Mouse (Mus musculus) layer of hippocampus, postnatal 36 days (tissue): ENCODE measurements around the gene Tspan33. TPM values are rescaled to one million over a fixed set of nuclear protein-coding genes. Genes with fewer than 3 reads are reported as not detected.
"Not testable (repeated sequence)": the region's sequence is repeated elsewhere in the genome, so short reads cannot be mapped to it uniquely, and the experiment has no call there.

Experiments used
- DNase-seq, 2 experiments: peaks; one replicate each; pipeline ENCODE4 v3.0.0; 2022
- total RNA-seq, 2 experiments: library from RNA; stranded (reverse); gene quantifications; 2 replicates each; pipeline ENCODE4 v1.2.3; 2021

Gene Tspan33
- 10 to 100 TPM; 34.4 to 36.3 TPM for total RNA-seq

DNA sequence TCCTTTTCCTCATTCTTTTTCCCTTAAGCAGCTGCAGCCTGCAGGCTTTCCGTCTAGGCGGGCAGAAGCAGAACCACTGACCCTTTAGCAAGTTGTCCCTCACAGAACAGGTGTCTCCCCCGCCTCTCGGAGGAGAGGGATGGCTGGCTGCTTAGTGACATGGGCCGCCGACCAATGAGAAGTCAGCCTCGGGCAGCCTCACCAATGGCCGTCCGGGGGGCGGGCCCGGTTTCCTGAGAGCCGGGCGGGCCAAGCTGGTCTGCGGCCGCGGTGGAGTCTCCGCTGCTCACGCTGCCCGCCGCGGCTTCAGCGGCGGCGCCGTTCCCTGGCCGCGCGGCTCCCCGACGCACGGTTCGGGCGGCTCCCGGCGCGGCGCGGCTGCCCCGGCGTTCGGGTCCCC is at the start of gene Tspan33:
Gene Tspan33 (plus strand): TSS at position 270 of the 400 bp plus-strand sequence.
- DNase-seq, result peak; percentile 92 to 93

DNA sequence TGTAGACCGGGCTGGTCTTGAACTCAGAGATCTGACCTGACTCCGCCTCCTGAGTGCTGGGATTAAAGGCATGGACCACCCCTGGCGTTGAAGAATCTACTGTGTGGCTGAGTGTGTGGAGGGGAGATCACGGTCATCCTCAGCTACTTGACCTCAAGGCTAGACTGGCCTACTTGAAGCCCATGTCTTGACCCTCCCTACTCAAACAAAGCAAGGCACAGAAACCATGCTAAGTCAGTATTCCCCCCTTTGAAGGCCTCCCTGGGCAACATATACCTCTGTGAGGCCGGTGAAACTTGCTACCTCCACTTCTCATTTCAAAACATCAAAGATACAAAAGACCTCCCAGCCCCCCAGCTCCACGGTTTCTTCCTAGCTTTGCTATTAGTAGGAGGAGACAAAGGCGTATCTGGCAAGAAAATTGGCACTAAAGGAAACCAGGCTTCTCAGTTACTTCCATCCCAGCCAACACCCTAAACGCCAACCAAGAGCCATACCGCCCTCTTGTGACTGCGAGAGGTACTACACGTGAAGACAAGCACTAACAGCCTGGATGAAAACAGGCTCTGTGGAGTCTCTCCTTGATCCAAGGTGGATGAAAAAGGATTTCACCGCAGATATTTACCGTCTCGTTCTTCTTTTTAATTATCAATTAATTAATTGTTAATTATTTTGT is 44.4 kb upstream of the Tspan33 start:
- DNase-seq, result peak; percentile 80 to 86

DNA sequence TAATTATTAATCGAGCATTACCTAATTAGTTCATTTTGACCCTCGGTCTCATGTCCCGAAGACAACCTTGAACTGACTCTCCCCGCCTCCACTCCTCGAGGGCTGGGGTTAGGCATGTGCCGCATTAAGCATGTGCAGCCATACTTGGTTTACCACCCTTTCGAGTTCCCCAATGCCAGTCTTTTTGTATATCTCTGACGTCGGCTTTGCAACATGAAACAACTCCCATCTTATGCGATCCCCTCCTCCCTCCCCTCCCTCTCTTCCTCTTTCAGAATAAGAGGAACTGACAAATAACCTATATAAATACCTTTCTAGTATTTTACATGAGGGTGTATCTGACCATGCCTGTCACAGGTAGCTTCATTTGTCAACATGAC is 43.9 kb upstream of the Tspan33 start:
- no peak for DNase-seq

DNA sequence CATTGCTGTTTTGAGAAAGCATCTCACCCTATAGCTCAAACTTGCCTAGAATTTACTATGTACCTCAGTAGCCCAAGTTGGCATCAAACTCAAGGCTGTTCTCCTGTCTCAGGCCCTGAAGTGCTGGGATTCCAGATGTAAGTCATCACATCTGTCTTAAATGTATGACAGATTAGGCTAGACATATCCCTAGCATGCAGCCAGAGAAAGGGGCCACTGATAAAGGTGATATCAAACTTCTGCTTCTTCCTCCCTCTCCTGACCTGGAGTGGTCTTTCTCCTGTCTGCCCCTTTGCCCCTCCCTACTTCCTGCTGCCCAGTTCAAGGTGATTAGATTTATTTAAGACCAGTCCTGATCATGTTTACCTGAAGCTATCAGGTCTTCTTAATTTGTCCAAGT is 40.8 kb upstream of the Tspan33 start:
- DNase-seq, result no peak

DNA sequence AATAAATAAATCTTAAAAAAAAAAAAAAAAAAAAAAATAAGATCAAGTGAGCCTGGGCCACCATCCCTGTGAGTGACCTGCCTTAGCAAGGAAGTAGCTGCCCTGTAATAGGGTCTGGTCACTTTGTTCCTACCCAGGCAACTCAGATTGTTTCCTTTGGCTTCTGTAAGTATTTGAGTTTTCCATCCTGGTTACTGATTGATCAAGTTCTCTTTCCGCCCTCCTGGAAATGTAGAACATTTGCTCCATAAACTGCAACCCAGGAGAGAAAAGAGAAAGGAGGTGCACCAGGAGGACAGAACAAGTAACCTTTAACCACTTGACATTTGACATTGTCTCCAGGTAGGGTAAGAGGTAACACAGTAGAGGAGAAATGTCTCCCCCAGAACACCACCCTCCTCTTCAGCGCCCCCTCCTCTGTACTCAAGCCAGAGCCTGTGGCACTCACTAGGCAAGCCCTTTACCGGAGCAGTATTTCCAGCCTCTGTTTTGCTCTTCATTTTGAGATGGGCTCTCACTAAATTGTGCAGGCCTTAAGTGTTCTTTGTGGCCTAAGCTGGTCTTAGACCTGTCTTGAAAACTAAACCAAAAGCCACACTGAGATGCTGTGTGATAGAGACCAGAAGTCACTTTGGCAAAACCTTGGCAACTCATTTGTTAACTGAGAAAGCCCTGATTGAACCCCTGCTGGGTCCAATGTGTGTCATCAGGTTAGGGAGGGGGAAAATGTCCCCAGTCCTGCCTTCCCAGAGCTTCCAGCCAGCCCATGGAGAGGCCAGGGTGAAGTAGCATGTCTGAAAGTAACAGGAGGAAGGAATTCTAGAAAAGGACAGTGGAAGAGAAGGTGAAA is 35.2 kb upstream of the Tspan33 start:
- DNase-seq, result no peak

DNA sequence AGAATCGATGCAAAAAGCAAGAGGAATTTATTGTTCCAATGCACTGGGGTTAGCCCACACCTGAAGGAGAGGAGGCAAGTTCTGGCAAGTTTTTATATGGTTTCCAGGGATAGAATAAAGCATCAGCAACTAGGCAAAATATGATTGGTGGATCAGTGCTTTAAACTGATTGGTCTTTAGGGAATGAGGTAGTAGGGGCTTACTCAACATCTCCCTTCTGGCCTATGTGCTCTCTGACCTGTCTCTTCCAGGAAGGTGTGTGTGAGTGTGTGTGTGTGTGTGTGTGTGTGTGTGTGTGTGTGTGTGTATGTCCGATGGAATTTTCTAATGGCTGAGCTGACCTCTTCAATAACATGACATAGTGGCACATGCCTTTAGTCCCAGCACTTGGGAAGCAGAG is 34.1 kb upstream of the Tspan33 start:
- DNase-seq, result no peak

DNA sequence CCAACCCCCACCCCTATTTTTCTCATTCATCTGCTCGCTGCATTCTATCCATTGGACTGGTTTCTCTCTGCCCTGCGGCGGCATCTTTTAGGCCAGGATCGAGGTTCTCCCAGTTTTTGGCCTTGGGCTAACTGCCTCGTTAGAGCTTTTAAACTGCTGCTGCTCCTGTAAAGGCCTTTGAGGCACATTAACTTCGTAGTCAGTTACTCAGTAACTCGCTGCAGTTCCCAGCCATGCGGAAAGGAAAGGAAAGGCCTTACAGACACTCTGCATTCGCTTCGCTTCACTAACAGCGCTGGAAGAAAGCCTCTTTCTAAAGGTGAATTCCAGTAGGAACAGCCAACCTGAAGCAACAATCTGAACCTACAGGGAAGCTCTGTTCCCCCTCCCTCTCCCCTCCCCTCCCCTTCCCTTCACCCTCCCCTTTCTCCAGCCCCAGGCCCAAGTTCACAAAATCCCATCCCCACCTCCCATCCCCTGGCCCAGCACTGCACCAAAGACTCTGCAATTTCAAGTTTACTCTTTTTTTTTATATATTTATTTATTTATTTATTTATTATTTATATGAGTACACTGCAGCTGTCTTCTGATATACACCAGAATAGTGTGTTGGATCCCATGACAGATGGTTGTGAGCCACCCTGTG is 33.2 kb upstream of the Tspan33 start:
- DNase-seq, result no peak

DNA sequence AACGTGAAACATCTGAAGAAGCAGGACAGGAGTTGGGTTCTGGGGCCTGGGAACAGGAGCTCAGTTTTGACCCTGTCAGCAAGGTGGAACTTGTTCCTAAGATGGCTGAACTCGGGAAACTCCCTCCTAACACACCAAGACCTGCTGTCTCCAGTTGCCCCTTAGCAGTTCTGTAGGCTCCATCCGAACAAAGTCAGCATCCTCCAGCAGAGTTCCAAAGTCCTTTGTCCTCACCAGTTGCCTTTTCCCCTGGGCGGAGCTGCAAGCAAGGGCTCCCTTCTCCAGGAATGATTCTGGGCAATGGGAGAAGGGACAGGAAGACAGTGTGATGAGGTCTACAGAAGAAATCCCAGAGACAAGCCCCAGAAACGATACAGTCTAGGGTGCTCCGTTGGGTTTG is 26.8 kb upstream of the Tspan33 start:
- DNase-seq, result no peak

DNA sequence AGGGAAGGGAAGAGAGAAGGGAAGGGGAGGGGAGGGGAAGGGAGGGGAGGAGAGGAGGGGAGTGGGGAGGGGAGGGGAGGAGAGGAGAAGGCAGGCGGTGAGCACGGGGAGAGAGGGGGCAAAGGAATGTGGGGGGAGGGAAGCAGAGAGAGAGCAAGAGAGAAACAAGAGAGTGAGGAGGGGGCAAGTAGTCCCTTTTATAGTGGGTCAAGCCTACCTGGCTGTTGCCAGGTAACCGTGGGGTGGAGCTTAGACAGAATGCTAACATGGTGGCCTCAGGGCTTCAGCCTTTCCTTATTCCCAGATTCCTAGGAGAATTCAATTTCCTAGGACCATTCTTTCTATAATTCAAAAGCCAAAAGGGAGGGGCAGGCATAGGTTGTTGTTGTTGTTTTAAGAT is 22.3 kb upstream of the Tspan33 start:
- no peak for DNase-seq

DNA sequence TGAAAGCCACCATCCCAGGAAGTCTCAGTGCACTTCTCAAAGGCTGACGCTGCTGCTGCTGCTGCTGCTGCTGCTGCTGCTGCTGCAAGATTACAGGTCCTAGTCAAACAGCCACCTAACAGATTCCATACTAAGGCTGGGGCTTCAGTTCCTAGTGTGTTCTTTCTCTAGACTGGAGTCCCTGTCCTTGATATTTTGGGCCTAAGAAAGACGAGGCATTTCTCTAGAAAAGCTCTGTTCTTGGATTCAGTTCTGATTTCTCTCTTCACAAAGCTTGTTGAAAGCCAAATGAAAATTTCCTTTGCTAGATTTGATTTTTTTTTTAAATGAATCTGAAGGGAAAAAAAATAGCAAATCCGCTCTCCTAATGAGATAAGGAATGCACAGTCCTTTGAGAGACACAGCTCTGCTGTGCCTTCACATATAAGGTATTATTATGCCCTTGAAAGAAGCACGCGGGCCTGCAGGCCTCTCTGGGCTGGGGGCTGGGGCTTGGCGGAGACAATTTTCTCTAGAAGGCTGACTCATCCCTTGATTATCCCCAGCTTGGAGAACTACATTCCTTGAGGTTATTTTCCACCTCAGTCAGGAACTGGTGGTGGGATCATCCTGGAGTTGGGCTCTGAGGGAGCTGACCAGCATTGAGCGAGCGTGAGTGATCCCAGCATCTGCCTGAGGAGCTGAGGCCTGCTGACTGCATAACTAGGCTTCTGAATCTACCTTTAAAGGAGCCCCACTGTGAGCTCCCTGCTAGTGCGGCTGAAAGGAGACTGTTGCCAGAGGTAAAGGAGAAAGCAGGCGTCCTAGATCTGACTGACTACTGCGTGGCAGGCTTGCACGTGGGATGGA is 21.2 kb upstream of the Tspan33 start:
- no peak for DNase-seq

DNA sequence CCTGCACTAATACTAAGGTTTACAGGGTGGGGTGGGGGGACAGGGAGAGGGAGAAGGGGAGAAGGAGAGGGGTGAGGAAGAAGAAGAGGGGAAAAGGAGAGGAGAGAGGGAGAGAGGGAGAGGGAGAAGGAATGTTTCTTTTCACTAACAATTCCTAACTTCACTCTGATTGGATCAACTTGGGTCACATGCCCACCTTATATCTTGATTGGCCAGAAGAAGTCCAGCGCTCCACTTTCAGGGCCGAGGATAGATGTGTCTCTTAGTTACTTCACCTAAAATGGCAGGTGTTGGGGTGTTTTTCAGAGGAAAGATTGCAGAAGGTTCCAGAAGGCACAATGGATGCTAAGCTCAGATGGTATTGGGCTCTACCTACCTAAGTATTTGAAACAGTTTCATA is 20.3 kb upstream of the Tspan33 start:
- DNase-seq, result no peak

DNA sequence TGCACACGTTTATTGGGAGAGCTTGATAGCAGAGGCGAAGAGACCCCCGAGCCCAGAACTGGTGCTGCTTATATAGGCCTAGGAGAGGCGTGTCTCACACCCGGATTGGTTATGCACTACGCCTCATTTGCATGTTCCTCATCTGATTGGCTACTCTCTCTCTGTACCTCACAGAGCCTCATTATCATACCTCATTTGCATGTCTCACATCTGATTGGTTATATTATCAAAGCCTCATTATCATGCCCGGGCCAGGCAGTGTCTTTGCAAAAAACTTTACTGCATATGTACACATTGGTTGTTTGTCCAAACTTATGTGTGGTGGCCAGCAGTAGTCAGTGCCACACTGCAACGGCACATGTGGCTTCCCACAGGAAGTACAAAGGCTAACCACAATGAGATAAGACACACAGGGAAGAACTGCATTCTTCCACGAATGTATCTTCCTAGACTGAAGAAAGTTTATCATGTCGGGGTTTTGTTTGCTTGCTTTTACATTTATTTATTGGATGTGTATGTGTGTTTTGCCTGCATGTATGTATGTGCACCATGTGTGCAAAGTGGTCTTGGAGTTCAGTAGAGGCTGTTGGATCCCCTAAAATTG is 14.0 kb upstream of the Tspan33 start:
- not testable (repeated sequence) for DNase-seq

DNA sequence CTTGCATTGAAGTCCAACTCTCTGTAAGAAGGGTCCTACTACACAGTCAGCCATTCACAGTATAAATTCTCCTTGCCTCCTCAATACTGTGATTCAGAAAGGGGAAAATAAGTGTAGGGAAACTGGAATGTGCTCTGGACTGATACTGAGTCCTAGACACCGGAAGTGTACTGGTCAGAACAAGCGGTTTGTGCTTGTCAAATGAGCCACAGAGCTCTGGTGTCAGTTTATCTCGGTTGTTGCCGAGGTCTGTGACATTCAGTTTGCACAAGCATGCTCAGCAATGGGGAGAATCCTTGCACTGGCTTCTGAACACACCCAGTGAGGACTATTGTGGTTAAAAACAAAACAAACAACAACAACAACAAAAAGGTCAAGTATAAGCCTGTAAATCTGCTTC is 12.2 kb upstream of the Tspan33 start:
- no peak for DNase-seq

DNA sequence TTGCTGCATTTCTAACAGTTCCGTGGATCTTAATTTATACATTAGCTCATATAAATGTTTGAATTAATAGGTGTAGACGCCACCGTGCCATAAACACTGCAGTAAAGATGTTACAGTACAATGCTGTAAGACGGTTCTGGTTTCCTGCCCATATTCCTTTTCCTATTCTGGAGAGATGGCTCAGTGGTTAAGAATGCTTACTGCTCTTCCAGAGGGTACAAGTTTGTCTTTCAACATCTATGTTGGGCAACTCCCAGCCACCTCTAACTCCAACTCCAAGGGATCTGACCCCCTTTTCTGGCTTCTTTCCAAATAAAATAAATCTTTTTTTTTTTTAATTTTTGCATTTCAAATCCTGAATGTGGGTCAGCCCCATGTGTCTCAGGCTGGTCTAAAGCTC is 9.3 kb upstream of the Tspan33 start:
- DNase-seq, result no peak

DNA sequence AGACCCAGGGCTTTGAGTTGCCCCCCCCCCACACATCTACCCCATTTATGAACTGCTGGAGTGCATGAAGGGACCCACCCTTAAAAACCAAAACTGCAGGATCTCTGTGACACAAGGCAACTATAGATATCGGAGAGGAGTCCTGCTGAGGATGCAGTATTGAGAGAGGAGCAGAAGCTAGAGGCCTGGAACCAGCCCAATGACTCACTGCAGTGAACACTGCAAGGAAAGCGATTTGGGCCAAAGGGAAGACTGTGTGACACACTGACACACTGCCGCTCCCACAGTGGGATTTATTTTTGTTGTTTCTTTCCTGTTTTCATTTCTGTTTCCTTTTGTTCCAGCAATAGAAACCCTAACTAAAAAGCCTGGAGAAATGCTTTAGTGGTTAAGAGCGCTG is 8.1 kb upstream of the Tspan33 start:
- DNase-seq, result no peak

DNA sequence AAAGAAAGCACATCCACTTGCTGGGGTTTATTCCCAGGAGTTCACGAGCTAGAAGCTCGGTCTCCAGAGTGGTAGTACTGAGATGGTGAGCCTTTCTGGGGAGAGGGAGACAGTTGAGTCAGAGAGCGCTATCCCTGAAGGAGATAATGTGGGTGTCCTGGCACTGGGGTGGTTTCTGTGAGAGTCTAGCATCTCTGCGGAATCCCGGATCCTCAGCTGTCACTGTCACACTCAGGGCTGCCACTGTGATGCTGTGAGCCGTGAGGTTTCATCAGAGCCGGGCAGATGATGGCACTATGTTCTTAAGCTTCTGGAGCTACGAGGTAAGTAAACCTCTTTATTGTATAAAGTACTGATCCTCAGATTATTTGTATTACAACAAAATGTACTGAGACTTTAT is 4.6 kb upstream of the Tspan33 start:
- no peak for DNase-seq

DNA sequence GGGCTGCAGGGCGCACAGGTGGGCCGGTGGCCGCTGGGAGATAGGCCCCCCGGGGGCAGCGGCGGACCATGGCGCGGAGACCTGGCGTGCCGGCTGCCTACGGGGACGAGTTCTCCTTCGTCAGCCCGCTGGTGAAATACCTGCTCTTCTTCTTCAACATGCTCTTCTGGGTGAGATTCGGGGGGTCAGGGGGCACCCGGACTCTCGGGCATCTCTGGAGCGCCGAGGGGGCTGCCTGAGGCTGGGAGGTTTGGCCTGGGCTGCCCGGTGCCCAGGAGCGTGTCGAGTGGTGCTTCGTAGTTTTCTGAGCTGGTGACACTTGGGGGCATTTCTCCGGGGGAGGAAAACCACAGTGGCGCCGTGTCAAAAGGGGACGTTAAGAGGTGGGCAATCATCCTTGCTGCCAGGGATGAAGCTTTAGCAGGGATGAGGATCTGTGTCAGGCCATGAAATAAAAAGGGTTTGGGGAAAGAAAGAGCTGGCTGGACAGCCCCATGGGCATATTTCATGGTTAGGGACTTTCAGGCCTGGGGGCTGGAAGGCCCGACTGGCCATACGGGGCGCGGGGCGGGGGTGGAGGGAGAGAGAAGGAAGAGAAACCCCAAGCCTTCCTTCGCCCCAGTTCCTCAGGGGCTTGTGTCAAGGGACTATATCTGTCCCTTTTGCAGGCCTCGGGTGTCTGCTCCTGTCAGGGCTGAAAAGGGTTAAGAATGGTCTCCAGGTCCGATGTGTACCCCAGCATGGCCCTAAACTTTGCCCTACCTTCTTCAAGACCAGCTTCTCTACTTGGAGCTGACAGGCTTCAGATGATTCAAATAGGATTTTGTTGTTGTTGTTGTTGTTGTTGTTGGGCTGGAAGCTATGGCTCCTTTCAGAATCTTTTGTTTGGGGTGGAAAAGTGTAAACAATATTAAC is 610 bp downstream of the Tspan33 start:
- no peak for DNase-seq

DNA sequence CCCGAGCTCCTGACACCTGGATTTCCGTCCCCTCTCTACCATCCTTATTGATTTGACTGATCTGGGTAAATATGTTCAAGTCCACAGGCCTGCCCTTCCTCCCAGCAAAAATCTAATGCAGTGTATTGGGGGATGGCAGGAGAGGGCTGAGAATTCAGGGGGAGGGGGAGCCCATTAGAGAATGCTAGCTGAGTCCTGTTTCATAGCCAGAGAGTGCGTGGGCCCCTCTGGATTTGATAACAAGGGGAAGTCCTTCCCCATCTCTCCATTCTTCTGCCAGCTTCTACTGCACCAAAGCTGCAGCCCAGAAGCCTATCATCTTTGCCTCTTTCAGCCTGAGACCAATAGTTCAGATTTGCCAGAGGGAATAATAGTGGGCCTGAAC is 1.3 kb downstream of the Tspan33 start:
- no peak for DNase-seq

DNA sequence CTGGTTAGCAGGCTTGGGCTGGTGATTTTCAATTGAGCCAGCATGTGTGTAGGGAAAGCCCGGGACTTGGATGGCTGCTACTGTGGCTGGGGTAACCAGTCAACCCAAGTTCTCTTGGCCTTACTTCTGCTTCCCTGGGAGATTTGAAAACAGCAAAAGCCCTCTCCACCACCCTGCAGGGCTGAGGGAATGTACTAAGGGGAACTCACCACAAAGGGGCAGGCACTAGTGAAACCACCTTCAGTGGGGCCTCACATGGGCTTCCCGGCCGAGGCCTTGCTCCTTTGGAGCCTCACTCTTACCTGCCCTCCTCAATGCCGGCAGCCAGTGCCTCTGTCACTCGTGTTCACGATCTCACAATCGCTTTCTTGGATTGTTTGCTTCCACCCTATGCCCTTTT is 2.0 kb downstream of the Tspan33 start:
- DNase-seq, result no peak

DNA sequence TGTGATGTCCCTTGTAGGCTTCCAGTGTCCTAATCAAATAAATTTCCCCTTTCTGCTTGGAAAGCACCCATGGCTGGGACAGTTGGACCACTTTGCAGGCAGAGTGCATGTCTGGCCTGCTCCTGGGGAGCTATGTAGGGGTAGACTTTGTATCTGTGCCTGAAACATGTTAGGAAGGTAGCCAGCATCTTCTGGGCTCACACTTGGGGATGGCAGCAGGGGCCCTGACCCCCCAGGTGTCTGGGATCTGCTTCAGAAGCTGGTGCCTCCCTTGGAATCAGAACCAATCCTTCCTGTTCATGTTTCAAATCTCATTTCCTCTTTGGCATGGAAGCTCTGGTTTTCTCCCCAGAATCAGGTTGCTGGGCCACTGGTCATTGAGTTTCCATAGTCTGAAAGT is 3.1 kb downstream of the Tspan33 start:
- no peak for DNase-seq

DNA sequence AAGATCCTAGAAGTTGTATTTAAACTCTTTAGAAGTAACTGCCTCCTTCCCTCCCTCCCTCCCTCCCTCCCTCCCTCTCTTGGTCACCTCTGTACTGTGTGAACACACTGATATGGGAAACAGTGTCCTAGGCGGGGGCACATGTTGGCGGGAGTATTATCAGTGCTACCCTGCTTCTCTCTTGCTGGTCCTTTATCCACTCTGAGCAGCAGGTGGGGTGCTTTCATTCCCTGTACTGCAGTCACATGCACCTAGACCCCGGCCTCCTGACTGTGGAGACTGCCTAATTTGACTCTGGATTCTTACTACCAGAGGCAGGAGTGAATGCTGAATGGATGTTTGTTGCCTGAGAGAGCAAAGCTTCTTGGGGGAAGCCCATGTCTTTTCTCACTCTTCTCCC is 3.5 kb downstream of the Tspan33 start:
- DNase-seq, result no peak
